Mouse (Mus musculus): ENCODE measurements around the gene Slc7a15. TPM values are rescaled to one million over a fixed set of nuclear protein-coding genes. Genes with fewer than 3 reads are reported as not detected.

Slc7a15 gene
- total and polyA plus RNA-seq, 3 experiments, result not detected

DNA sequence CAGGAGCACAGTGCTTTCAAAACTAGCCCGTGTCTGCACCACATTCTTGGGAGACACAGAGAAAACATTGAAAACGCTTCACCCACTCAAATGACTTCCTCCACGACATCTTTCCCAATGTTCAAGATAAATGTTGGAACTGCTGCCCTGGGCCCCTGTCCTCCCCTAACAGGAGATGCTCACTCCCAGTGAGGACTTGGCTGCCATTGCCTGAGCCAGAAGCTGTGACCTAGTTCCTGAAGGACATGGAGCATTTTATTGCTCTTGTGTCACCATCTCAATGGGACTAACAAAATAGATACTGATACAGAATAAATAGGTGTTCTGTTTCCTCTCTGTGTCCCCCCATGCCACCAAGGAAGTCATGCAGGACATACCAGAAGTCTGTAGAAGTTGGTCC, 104.2 kb downstream of the Slc7a15 start:
- no peaks in the 10 kb centered on the region for H3K79me2 ChIP-seq (ENCODE audit: control insufficient read depth, insufficient read depth, low read length, poor library complexity)
- no peak overlapping the region for H3K27ac ChIP-seq (ENCODE audit: control insufficient read depth, low read depth, low read length)
- peaks cover 0 to 7% of the 10 kb centered on the region in 2 experiments; a peak in 2 of 4 replicates for H3K4me1 ChIP-seq (ENCODE audit: control insufficient read depth in 1 of 2, insufficient read depth in 2 of 2, low read length in 2 of 2)
- H3K4me3 ChIP-seq (ENCODE audit: control insufficient read depth in 1 of 2, insufficient read depth in 1 of 2, low read depth in 2 of 2, low read length in 2 of 2), result no peak overlapping the region
- no peak overlapping the region for H3K9ac ChIP-seq (ENCODE audit: control insufficient read depth, low read depth, low read length, poor library complexity, severe bottlenecking)
- TF ChIP-seq ZKSCAN1 (IDR thresholded peaks at IDR 0.05; ENCODE audit: low read depth, low read length) (no peak), HCFC1 (IDR thresholded peaks at IDR 0.05; ENCODE audit: low read depth, low read length) (no peak), TBP (IDR thresholded peaks at IDR 0.05; ENCODE audit: low read depth, low read length) (no peak), RCOR1 (IDR thresholded peaks at IDR 0.05; ENCODE audit: low read depth, low read length) (no peak), RAD21 (IDR thresholded peaks at IDR 0.05; ENCODE audit: low read depth, low read length) (no peak), ZMIZ1 (IDR thresholded peaks at IDR 0.05; ENCODE audit: low read depth, low read length) (no peak), POLR2AphosphoS2 (IDR thresholded peaks at IDR 0.05; ENCODE audit: low read length) (no peak), SIN3A (IDR thresholded peaks at IDR 0.05; ENCODE audit: low read length) (no peak), CHD2 (IDR thresholded peaks at IDR 0.05; ENCODE audit: low read length) (no peak), EP300 (IDR thresholded peaks at IDR 0.05; ENCODE audit: low read depth in 1 of 2, low read length in 2 of 2) (no peak), KAT2A (conservative IDR thresholded peaks at IDR 0.05; ENCODE audit: low read depth, low read length) (no peak), ZNF384 (IDR thresholded peaks at IDR 0.05; ENCODE audit: low read depth, low read length) (no peak), USF1 (IDR thresholded peaks at IDR 0.05; ENCODE audit: low read depth, low read length) (no peak), GATA1 (IDR thresholded peaks at IDR 0.05; ENCODE audit: low read depth, low read length) (no peak), NRF1 (IDR thresholded peaks at IDR 0.05; ENCODE audit: insufficient read depth, low read depth, low read length, poor library complexity, severe bottlenecking) (no peak)
- DNase-seq (ENCODE audit: low read depth, low spot score), result no peak
- H3K9me3 ChIP-seq (replicated peaks; ENCODE audit: insufficient read depth, low read length), result no peaks in the 10 kb centered on the region
- H3K27me3 ChIP-seq (ENCODE audit: control insufficient read depth in 1 of 2, insufficient read depth in 2 of 2, low read length in 2 of 2), result no peaks in the 10 kb centered on the region
- H3K36me3 ChIP-seq (ENCODE audit: control insufficient read depth in 1 of 2, insufficient read depth in 2 of 2, low read length in 2 of 2), result no peaks in the 10 kb centered on the region

DNA sequence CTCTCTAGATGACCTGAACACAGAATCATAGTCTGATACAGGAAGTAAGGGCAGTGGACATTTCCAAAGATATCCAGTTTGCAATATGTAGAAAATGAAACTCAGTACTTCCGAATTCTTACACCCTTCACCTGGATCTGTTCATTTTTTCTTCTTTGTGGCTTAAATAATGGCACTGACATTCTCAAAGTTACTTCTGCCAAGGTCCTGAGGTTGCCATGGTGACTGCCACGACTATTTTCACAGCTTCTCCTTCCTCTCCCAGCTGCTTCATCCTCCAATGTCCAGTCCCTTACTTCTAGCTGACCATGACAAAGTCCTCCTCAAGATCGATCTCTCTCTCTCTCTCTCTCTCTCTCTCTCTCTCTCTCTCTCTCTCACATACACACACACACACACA, 105.5 kb downstream of the Slc7a15 start:
- H3K4me1 ChIP-seq (ENCODE audit: control insufficient read depth in 1 of 2, insufficient read depth in 2 of 2, low read length in 2 of 2), result no peaks in the 10 kb centered on the region
- no peaks in the 10 kb centered on the region for H3K9me3 ChIP-seq (replicated peaks; ENCODE audit: insufficient read depth, low read length)
- H3K79me2 ChIP-seq (ENCODE audit: control insufficient read depth, insufficient read depth, low read length, poor library complexity), result no peaks in the 10 kb centered on the region
- H3K27me3 ChIP-seq (ENCODE audit: control insufficient read depth in 1 of 2, insufficient read depth in 2 of 2, low read length in 2 of 2), result no peaks in the 10 kb centered on the region
- H3K4me3 ChIP-seq (ENCODE audit: control insufficient read depth in 1 of 2, insufficient read depth in 1 of 2, low read depth in 2 of 2, low read length in 2 of 2), result no peak overlapping the region
- no peak for DNase-seq (ENCODE audit: low read depth, low spot score)
- TF ChIP-seq MAZ (IDR thresholded peaks at IDR 0.05; ENCODE audit: low read depth, low read length) (no peak), TBP (IDR thresholded peaks at IDR 0.05; ENCODE audit: low read depth, low read length) (no peak), POLR2AphosphoS2 (IDR thresholded peaks at IDR 0.05; ENCODE audit: low read length) (no peak), ZKSCAN1 (IDR thresholded peaks at IDR 0.05; ENCODE audit: low read depth, low read length) (no peak), SMC3 (IDR thresholded peaks at IDR 0.05; ENCODE audit: low read depth, low read length) (no peak), USF1 (IDR thresholded peaks at IDR 0.05; ENCODE audit: low read depth, low read length) (no peak), MAFK (IDR thresholded peaks at IDR 0.05; ENCODE audit: borderline replicate concordance, low read depth, low read length) (no peak), CTCF (IDR thresholded peaks at IDR 0.05 in 2 of 3, conservative IDR thresholded peaks at IDR 0.05 in 1 of 3; ENCODE audit: control insufficient read depth in 1 of 3, insufficient read depth in 1 of 3, low read depth in 2 of 3, low read length in 3 of 3, poor library complexity in 1 of 3, severe bottlenecking in 1 of 3) (no peak), ETS1 (IDR thresholded peaks at IDR 0.05; ENCODE audit: low read depth, low read length) (no peak), RCOR1 (IDR thresholded peaks at IDR 0.05; ENCODE audit: low read depth, low read length) (no peak), E2F4 (IDR thresholded peaks at IDR 0.05; ENCODE audit: borderline replicate concordance, low read depth, low read length) (no peak), MAX (IDR thresholded peaks at IDR 0.05; ENCODE audit: low read length) (no peak), CHD1 (IDR thresholded peaks at IDR 0.05; ENCODE audit: low read depth, low read length) (no peak), EP300 (IDR thresholded peaks at IDR 0.05; ENCODE audit: low read depth in 1 of 2, low read length in 2 of 2) (no peak), MYC (IDR thresholded peaks at IDR 0.05; ENCODE audit: low read depth, low read length) (no peak)
- no peak overlapping the region for H3K27ac ChIP-seq (ENCODE audit: control insufficient read depth, low read depth, low read length)
- H3K36me3 ChIP-seq (ENCODE audit: control insufficient read depth in 1 of 2, insufficient read depth in 2 of 2, low read length in 2 of 2), result no peaks in the 10 kb centered on the region
- H3K9ac ChIP-seq (ENCODE audit: control insufficient read depth, low read depth, low read length, poor library complexity, severe bottlenecking), result no peak overlapping the region

Data from MEL (cell line).